Comparison of ENCODE assay signal across 8 mouse cellular contexts in the genomic region with DNA sequence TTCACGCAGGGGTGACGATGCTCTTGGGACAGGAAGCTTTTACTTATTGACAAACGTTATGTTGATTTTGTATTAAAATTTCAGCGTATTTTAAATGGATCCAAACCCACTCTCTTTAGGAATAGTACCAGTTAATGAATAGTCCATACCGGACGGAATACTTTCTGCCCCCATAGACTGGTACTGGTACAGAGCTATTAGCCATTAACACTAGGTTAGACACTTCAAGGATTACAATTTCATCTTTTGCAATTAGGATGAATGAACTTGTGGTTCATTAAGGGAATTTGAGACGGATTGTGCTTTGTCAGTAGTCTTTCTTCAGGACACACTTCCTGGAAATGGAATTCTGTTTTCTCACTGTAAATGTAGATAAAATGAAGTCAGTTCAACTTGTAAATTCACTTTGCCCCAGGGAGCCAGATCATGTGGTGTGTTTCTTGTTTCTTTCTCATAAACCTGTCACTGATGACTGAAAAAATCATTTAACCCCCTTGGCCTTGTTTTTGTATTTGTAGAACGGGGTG. TPM values are rescaled to one million over a fixed set of nuclear protein-coding genes. Genes with fewer than 3 reads are reported as not detected.
DNase-seq lines count a peak whose midpoint lies in the region; ATAC-seq and TF ChIP-seq lines count a peak whose summit lies in the region.

No protein-coding gene starts in this region.

- no peaks in the 10 kb centered on the region for H3K36me3 ChIP-seq in hindbrain, embryonic 13.5 days
- no peaks in the 10 kb centered on the region for H3K36me3 ChIP-seq in midbrain, embryonic 14.5 days (ENCODE audit: control insufficient read depth, insufficient read depth, low read length)

- peak overlapping the region; percentile 80 for H3K4me2 ChIP-seq in hindbrain, embryonic 13.5 days
- peak overlapping the region; percentile 91 for H3K4me2 ChIP-seq in midbrain, embryonic 14.5 days (ENCODE audit: low read length)

- H3K4me3 ChIP-seq in bone marrow macrophage, adult 2 months (ENCODE audit: insufficient read depth, low read length), result peak overlapping the region; percentile 72
- H3K4me3 ChIP-seq in hindbrain, embryonic 13.5 days, result peak overlapping the region; percentile 68
- H3K4me3 ChIP-seq in midbrain, embryonic 14.5 days (replicated peaks; ENCODE audit: low read depth, low read length), result peak overlapping the region; percentile 83

- no peaks in the 10 kb centered on the region for H3K9me3 ChIP-seq in hindbrain, embryonic 13.5 days
- H3K9me3 ChIP-seq in midbrain, embryonic 14.5 days (ENCODE audit: control insufficient read depth, low read length), result no peaks in the 10 kb centered on the region

- TF ChIP-seq POLR2A in bone marrow macrophage, adult 2 months (IDR thresholded peaks at IDR 0.05; ENCODE audit: borderline replicate concordance, low read depth, low read length), result no peak

- 21% methylated on average over 8 of the region's 8 CpGs for WGBS in hindbrain, embryonic 13.5 days
- 22% methylated on average over 8 of the region's 8 CpGs for WGBS in midbrain, embryonic 14.5 days

- peak; percentile 51 for ATAC-seq in hindbrain, embryonic 13.5 days (ENCODE audit: low FRiP score)
- ATAC-seq in midbrain, embryonic 14.5 days (ENCODE audit: low FRiP score, low TSS enrichment), result peak; percentile 18; the same call in 1 of the 2 replicates

- H3K4me1 ChIP-seq in bone marrow macrophage, adult 2 months (ENCODE audit: control insufficient read depth, insufficient read depth, low read length), result peaks cover 46% of the 10 kb centered on the region
- peaks cover 8% of the 10 kb centered on the region; the same call in 1 of the 2 replicates for H3K4me1 ChIP-seq in hindbrain, embryonic 13.5 days (replicated peaks)
- no peaks in the 10 kb centered on the region for H3K4me1 ChIP-seq in midbrain, embryonic 14.5 days (ENCODE audit: control insufficient read depth, insufficient read depth, low read length)

- H3K9ac ChIP-seq in hindbrain, embryonic 13.5 days, result peak overlapping the region; percentile 81
- H3K9ac ChIP-seq in midbrain, embryonic 14.5 days (replicated peaks; ENCODE audit: low read length), result peak overlapping the region; percentile 77; the same call in 1 of the 2 replicates

- DNase-seq in kidney, adult 9 months, result peak; percentile 70
- DNase-seq in kidney, postnatal 25 days, result no peak
- DNase-seq in midbrain, embryonic 14.5 days, result no peak
- DNase-seq in ovary, postnatal 36 days (ENCODE audit: low spot score), result no peak
- DNase-seq in urinary bladder, postnatal 14 days (ENCODE audit: low spot score), result no peak
- DNase-seq in layer of hippocampus, adult 11-12 months (ENCODE audit: low spot score), result no peak

- H3K27me3 ChIP-seq in hindbrain, embryonic 13.5 days, result peaks cover 45% of the 10 kb centered on the region
- peaks cover 14% of the 10 kb centered on the region for H3K27me3 ChIP-seq in midbrain, embryonic 14.5 days (ENCODE audit: control insufficient read depth, insufficient read depth, low read length)

- no peak for TF ChIP-seq CTCF in bone marrow macrophage, adult 2 months (IDR thresholded peaks at IDR 0.05; ENCODE audit: low read depth, low read length)

- H3K27ac ChIP-seq in bone marrow macrophage, adult 2 months (ENCODE audit: insufficient read depth, low read depth, low read length), result no peak overlapping the region
- H3K27ac ChIP-seq in hindbrain, embryonic 13.5 days, result no peak overlapping the region
- no peak overlapping the region; the same call in 1 of the 2 replicates for H3K27ac ChIP-seq in midbrain, embryonic 14.5 days (replicated peaks; ENCODE audit: low read depth, low read length)

RNA-seq across cellular contexts. Expression of a gene that starts 0.9 kb away (rescaled TPM):
- 26.0 and 26.6 TPM in 2 replicates for polyA plus RNA-seq in bone marrow macrophage, adult 2 months (2012; ENCODE audit: insufficient read depth, insufficient read length, missing spikeins)
- polyA plus RNA-seq in hindbrain, embryonic 13.5 days (2015; fragmentation: Nextera tagmentation; extraction: Ambion mirVana), result 15.1 and 15.2 TPM in 2 replicates
- 19.3 and 21.4 TPM in 2 replicates for polyA plus RNA-seq in midbrain, embryonic 14.5 days (2014; fragmentation: Nextera tagmentation; extraction: Ambion mirVana)
